Mouse (Mus musculus): Measurements from ENCODE around the gene Olfr539.
"Not testable (repeated sequence)": the region's sequence is repeated elsewhere in the genome, so short reads cannot be mapped to it uniquely, and the experiment has no call there.

DNA sequence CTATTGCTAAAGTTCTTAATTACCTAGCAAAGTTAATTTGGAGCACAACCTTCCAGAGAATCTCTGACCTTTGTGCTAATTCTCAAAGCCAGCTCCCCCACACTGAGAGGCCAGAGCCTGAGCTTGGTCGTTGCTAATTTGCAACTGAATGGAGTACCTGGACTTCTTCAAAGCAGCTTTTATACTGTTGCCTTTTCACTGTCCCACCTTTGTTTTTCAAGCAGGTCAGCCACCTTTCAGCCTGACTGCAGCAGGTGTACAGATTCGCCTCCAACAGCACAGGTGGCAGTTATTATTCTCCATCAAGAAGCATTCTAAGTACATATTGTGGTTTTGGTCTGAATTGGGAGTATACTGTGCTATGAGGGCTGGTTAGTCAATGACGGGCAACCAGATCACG, 19.9 kb downstream of the Olfr539 start:
- not testable (repeated sequence) for TF ChIP-seq CTCF (IDR thresholded peaks at IDR 0.05; ENCODE audit: control insufficient read depth, insufficient read depth, insufficient replicate concordance, low read depth, low read length); POLR2A (IDR thresholded peaks at IDR 0.05; ENCODE audit: control insufficient read depth, low read depth, low read length)
